Mouse (Mus musculus): ENCODE measurements around the gene Traip.

- TF ChIP-seq CTCF (IDR thresholded peaks at IDR 0.05; ENCODE audit: low read depth) = no peak
- no peak for TF ChIP-seq EP300 (optimal IDR thresholded peaks at IDR 0.05)
These were observed 23.0 kb upstream of the Traip start for GRCm38 (mm10) chr9:107926920-107927420.

Data from stomach, postnatal 0 days (tissue).